Mouse (Mus musculus): Measurements from ENCODE around the gene 1110017D15Rik. TPM values are rescaled to one million over a fixed set of nuclear protein-coding genes. Genes with fewer than 3 reads are reported as not detected.

1110017D15Rik gene
- polyA plus RNA-seq, 1 experiment from 2014 or later, result 6.4 TPM

- Histone ChIP-seq H3K9me3 (replicated peaks; ENCODE audit: control insufficient read depth, low read length) (no peaks in the 10 kb centered on the region), H3K4me2 (ENCODE audit: low read depth, low read length) (no peak overlapping the region), H3K27me3 (ENCODE audit: control insufficient read depth, insufficient read depth, low read length) (no peaks in the 10 kb centered on the region), H3K36me3 (replicated peaks; ENCODE audit: control insufficient read depth, insufficient read depth, low read depth, low read length) (no peaks in the 10 kb centered on the region), H3K4me3 (ENCODE audit: low read depth, low read length) (no peak overlapping the region), H3K9ac (replicated peaks; ENCODE audit: low read length) (no peak overlapping the region), H3K27ac (replicated peaks; ENCODE audit: low read depth, low read length) (no peak overlapping the region), H3K4me1 (ENCODE audit: control insufficient read depth, insufficient read depth, low read length) (no peaks in the 10 kb centered on the region)
- WGBS, result 68% methylated on average over 4 of the region's 4 CpGs
- peak; percentile 29 for DNase-seq (ENCODE audit: low spot score)
- ATAC-seq (replicated peaks; ENCODE audit: insufficient number of reproducible peaks, low FRiP score, low TSS enrichment, low read depth), result no peak
These were observed 38.2 kb downstream of the 1110017D15Rik start for GRCm38 (mm10) chr4:41478751-41479455.

- whole genome bisulfite sequencing, result 89% methylated on average over 9 of the region's 9 CpGs
- Histone ChIP-seq H3K9me3 (replicated peaks; ENCODE audit: control insufficient read depth, low read length) (no peaks in the 10 kb centered on the region), H3K36me3 (replicated peaks; ENCODE audit: control insufficient read depth, insufficient read depth, low read depth, low read length) (no peaks in the 10 kb centered on the region), H3K4me2 (ENCODE audit: low read depth, low read length) (no peak overlapping the region), H3K4me3 (ENCODE audit: low read depth, low read length) (no peak overlapping the region), H3K27me3 (ENCODE audit: control insufficient read depth, insufficient read depth, low read length) (no peaks in the 10 kb centered on the region), H3K27ac (replicated peaks; ENCODE audit: low read depth, low read length) (no peak overlapping the region), H3K9ac (replicated peaks; ENCODE audit: low read length) (no peak overlapping the region), H3K4me1 (ENCODE audit: control insufficient read depth, insufficient read depth, low read length) (no peaks in the 10 kb centered on the region)
- DNase-seq (ENCODE audit: low spot score) (no peak), ATAC-seq (replicated peaks; ENCODE audit: insufficient number of reproducible peaks, low FRiP score, low TSS enrichment, low read depth) (no peak)
These were observed 39.4 kb downstream of the 1110017D15Rik start for GRCm38 (mm10) chr4:41477648-41478160.

DNA sequence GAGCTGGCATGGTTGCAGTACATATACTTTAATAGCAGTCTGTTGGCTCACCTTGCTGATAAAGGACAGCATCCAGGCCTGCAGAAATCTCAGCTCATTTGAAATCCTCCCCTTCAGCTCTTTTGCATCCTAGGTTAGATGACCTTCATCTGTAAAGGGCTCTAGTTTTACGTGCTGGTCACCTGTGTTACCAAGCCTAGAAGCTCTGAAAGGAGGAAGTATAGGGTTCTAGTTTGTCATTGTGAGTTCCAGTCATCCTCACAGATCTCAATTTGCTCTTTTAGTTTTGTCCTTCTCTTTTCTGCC, 45.8 kb downstream of the 1110017D15Rik start:
- H3K9ac ChIP-seq (replicated peaks; ENCODE audit: low read length), result no peak overlapping the region
- DNase-seq (ENCODE audit: low spot score), result no peak
- no peak for ATAC-seq (replicated peaks; ENCODE audit: insufficient number of reproducible peaks, low FRiP score, low TSS enrichment, low read depth)
- H3K9me3 ChIP-seq (replicated peaks; ENCODE audit: control insufficient read depth, low read length), result no peaks in the 10 kb centered on the region
- no peak overlapping the region for H3K27ac ChIP-seq (replicated peaks; ENCODE audit: low read depth, low read length)
- no peaks in the 10 kb centered on the region for H3K4me1 ChIP-seq (ENCODE audit: control insufficient read depth, insufficient read depth, low read length)
- H3K36me3 ChIP-seq (replicated peaks; ENCODE audit: control insufficient read depth, insufficient read depth, low read depth, low read length), result no peaks in the 10 kb centered on the region
- H3K4me2 ChIP-seq (ENCODE audit: low read depth, low read length), result no peak overlapping the region
- WGBS, result 77% methylated on average over 1 of the region's 1 CpGs
- H3K4me3 ChIP-seq (ENCODE audit: low read depth, low read length), result no peak overlapping the region
- H3K27me3 ChIP-seq (ENCODE audit: control insufficient read depth, insufficient read depth, low read length), result no peaks in the 10 kb centered on the region

GRCm38 (mm10) chr4:41470684-41471383, 46.3 kb downstream of the 1110017D15Rik start:
- H3K36me3 ChIP-seq (replicated peaks; ENCODE audit: control insufficient read depth, insufficient read depth, low read depth, low read length), result no peaks in the 10 kb centered on the region
- no peaks in the 10 kb centered on the region for H3K9me3 ChIP-seq (replicated peaks; ENCODE audit: control insufficient read depth, low read length)
- H3K27ac ChIP-seq (replicated peaks; ENCODE audit: low read depth, low read length), result no peak overlapping the region
- H3K9ac ChIP-seq (replicated peaks; ENCODE audit: low read length), result no peak overlapping the region
- no peaks in the 10 kb centered on the region for H3K27me3 ChIP-seq (ENCODE audit: control insufficient read depth, insufficient read depth, low read length)
- no peaks in the 10 kb centered on the region for H3K4me1 ChIP-seq (ENCODE audit: control insufficient read depth, insufficient read depth, low read length)
- H3K4me3 ChIP-seq (ENCODE audit: low read depth, low read length), result no peak overlapping the region
- DNase-seq (ENCODE audit: low spot score) (peak; percentile 36), ATAC-seq (replicated peaks; ENCODE audit: insufficient number of reproducible peaks, low FRiP score, low TSS enrichment, low read depth) (no peak)
- H3K4me2 ChIP-seq (ENCODE audit: low read depth, low read length), result no peak overlapping the region
- WGBS, result 34% methylated on average over 5 of the region's 5 CpGs

DNA sequence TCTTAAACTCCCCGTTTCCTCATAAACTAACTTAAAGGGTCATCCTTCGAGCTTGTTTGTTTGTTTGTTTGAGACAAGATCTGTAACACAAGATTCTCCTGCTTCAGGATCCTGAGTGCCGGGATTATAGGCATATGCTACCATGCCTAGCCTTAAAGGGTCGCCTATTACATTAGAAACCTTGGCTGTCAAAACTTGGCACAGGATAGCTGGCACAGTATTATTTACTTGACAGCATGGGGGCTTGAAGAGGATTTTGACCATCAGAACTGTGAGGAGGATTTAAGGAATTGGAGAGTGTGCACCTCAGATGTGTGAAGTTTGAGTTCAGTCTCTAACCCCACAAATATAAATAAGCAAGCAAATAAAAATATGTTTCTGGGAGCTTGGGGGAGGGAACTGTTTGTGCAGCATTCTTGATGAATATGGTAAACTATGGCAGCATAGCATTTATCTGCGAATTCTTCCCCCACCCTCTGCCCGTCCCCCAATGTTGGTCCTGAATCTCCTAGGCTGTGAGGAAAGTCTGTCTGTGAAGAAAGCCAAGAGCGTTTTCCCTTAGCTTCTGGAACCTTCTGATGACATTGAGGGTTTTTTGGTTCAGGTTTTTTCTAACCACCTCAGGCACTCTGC, 47.0 kb downstream of the 1110017D15Rik start:
- DNase-seq (ENCODE audit: low spot score) (no peak), ATAC-seq (replicated peaks; ENCODE audit: insufficient number of reproducible peaks, low FRiP score, low TSS enrichment, low read depth) (no peak)
- Histone ChIP-seq H3K4me2 (ENCODE audit: low read depth, low read length) (no peak overlapping the region), H3K4me3 (ENCODE audit: low read depth, low read length) (no peak overlapping the region), H3K27me3 (ENCODE audit: control insufficient read depth, insufficient read depth, low read length) (no peaks in the 10 kb centered on the region), H3K9ac (replicated peaks; ENCODE audit: low read length) (no peak overlapping the region), H3K4me1 (ENCODE audit: control insufficient read depth, insufficient read depth, low read length) (no peaks in the 10 kb centered on the region), H3K36me3 (replicated peaks; ENCODE audit: control insufficient read depth, insufficient read depth, low read depth, low read length) (no peaks in the 10 kb centered on the region), H3K9me3 (replicated peaks; ENCODE audit: control insufficient read depth, low read length) (no peaks in the 10 kb centered on the region), H3K27ac (replicated peaks; ENCODE audit: low read depth, low read length) (no peak overlapping the region)
- 68% methylated on average over 7 of the region's 7 CpGs for WGBS

- H3K9ac ChIP-seq (replicated peaks; ENCODE audit: low read length), result no peak overlapping the region
- H3K27ac ChIP-seq (replicated peaks; ENCODE audit: low read depth, low read length), result no peak overlapping the region
- ATAC-seq (replicated peaks; ENCODE audit: insufficient number of reproducible peaks, low FRiP score, low TSS enrichment, low read depth) (no peak), DNase-seq (ENCODE audit: low spot score) (peak; percentile 66)
- WGBS, result 53% methylated on average over 10 of the region's 10 CpGs
- H3K4me2 ChIP-seq (ENCODE audit: low read depth, low read length), result no peak overlapping the region
- H3K4me1 ChIP-seq (ENCODE audit: control insufficient read depth, insufficient read depth, low read length), result no peaks in the 10 kb centered on the region
- H3K4me3 ChIP-seq (ENCODE audit: low read depth, low read length), result no peak overlapping the region
- H3K27me3 ChIP-seq (ENCODE audit: control insufficient read depth, insufficient read depth, low read length), result no peaks in the 10 kb centered on the region
- H3K9me3 ChIP-seq (replicated peaks; ENCODE audit: control insufficient read depth, low read length), result no peaks in the 10 kb centered on the region
- no peaks in the 10 kb centered on the region for H3K36me3 ChIP-seq (replicated peaks; ENCODE audit: control insufficient read depth, insufficient read depth, low read depth, low read length)
These were observed 47.9 kb downstream of the 1110017D15Rik start for GRCm38 (mm10) chr4:41469199-41469598.

DNA sequence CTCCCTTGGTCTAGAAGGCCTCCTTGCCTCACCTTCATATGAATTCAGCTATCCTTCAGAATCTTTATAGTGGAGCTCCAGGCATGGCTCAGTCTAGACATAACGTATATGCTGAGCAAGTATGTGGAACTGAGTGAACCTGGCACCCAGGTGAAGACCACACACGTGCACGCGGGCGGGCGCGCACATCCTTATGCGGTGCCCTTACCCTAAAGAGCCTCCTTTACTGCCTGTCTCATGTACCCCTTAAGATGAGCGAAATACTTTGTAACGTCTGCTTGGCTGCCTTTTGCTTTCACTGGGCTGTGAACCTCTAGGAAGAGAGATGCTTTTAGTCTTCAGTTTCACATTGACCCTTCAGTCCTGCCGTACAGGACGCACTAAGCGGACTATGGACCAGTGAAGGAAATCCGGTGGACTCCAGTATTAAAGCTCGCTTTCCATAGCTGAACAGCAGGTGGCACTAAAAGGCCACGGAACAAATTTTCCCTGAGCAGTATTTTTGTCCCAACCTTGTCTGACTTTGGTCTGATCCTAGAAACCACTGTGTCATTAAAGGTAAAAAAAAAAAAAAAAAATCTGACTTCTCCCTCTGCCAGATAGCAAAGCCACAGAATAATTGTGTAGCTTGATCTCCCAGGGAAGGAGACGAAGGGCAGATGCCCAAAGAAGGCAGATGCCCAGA, 48.6 kb downstream of the 1110017D15Rik start:
- Histone ChIP-seq H3K27me3 (ENCODE audit: control insufficient read depth, insufficient read depth, low read length) (no peaks in the 10 kb centered on the region), H3K4me1 (ENCODE audit: control insufficient read depth, insufficient read depth, low read length) (no peaks in the 10 kb centered on the region), H3K4me3 (ENCODE audit: low read depth, low read length) (no peak overlapping the region), H3K36me3 (replicated peaks; ENCODE audit: control insufficient read depth, insufficient read depth, low read depth, low read length) (no peaks in the 10 kb centered on the region), H3K4me2 (ENCODE audit: low read depth, low read length) (no peak overlapping the region), H3K27ac (replicated peaks; ENCODE audit: low read depth, low read length) (no peak overlapping the region), H3K9ac (replicated peaks; ENCODE audit: low read length) (no peak overlapping the region), H3K9me3 (replicated peaks; ENCODE audit: control insufficient read depth, low read length) (no peaks in the 10 kb centered on the region)
- 60% methylated on average over 17 of the region's 17 CpGs for WGBS
- peak; percentile 80 for DNase-seq (ENCODE audit: low spot score)
- no peak for ATAC-seq (replicated peaks; ENCODE audit: insufficient number of reproducible peaks, low FRiP score, low TSS enrichment, low read depth)
